Mouse (Mus musculus) forebrain, embryonic 10.5 days (tissue): ENCODE measurements around the gene 4921504E06Rik. TPM values are rescaled to one million over a fixed set of nuclear protein-coding genes. Genes with fewer than 3 reads are reported as not detected.
A peak's percentile ranks its signal among the peaks of the same experiment; 100 is the strongest.

Source experiments
- DNase-seq: peaks from one replicate; pipeline ENCODE4 v3.0.0-alpha.2; 2017; ENCODE audit warnings: low spot score; ENCODE audit errors: extremely low spot score
- H3K27ac ChIP-seq: fragments of 300-500 bp; sonication (generic); 2 replicates; pipeline ENCODE4 v1.5.1; 2016; ENCODE audit warnings: mild to moderate bottlenecking
- H3K27me3 ChIP-seq: fragments of 300-500 bp; sonication (generic); 2 replicates; pipeline ENCODE4 v1.6.1; 2016; ENCODE audit warnings: mild to moderate bottlenecking; ENCODE audit not compliant: poor library complexity, severe bottlenecking
- H3K36me3 ChIP-seq: fragments of 300-500 bp; sonication (generic); replicated peaks from 2 replicates; pipeline ENCODE4 v1.6.1; 2016; ENCODE audit warnings: mild to moderate bottlenecking, moderate library complexity
- H3K4me1 ChIP-seq: fragments of 300-500 bp; sonication (generic); 2 replicates; pipeline ENCODE4 v1.6.1; 2016
- H3K4me3 ChIP-seq: fragments of 300-500 bp; sonication (generic); 2 replicates; pipeline ENCODE4 v1.5.1; 2016; ENCODE audit warnings: mild to moderate bottlenecking, moderate library complexity
- H3K9me3 ChIP-seq: fragments of 300-500 bp; sonication (generic); 2 replicates; pipeline ENCODE4 v1.6.1; 2016; ENCODE audit warnings: mild to moderate bottlenecking, moderate library complexity
- WGBS: fragments of 180-500 bp; shearing (Covaris S2); methylation state at CpG from one replicate; pipeline ENCODE4 v1.1.7; 2016; 5-methylcytosine and 5-hydroxymethylcytosine counted together
- polyA plus RNA-seq: library from polyadenylated mRNA; unstranded; fragments of >200 nt; fragmentation: Nextera tagmentation; extraction: Ambion mirVana; gene quantifications from 2 replicates; pipeline ENCODE4 v1.2.1, GENCODE M21; 2016

4921504E06Rik gene
- polyA plus RNA-seq, 1 experiment from 2014 or later: not detected

GRCm38 (mm10) chr2:19540906-19541305 lies 12.8 kb downstream of the 4921504E06Rik start:
- no peak overlapping the region for H3K27ac ChIP-seq
- DNase-seq: no peak
- no peak overlapping the region for H3K4me3 ChIP-seq
- H3K9me3 ChIP-seq: no peaks in the 10 kb centered on the region
- H3K36me3 ChIP-seq: no peaks in the 10 kb centered on the region
- WGBS: 74% methylated on average over 1 of the region's 1 CpGs
- H3K27me3 ChIP-seq: no peaks in the 10 kb centered on the region
- no peaks in the 10 kb centered on the region for H3K4me1 ChIP-seq

- Histone ChIP-seq H3K36me3 (no peaks in the 10 kb centered on the region), H3K9me3 (peaks cover 5% of the 10 kb centered on the region; the same call in 1 of the 2 replicates), H3K4me1 (no peaks in the 10 kb centered on the region), H3K27me3 (no peaks in the 10 kb centered on the region), H3K4me3 (no peak overlapping the region), H3K27ac (no peak overlapping the region)
- WGBS: 92% methylated on average over 2 of the region's 2 CpGs
- no peak for DNase-seq
These were observed 24.3 kb downstream of the 4921504E06Rik start for GRCm38 (mm10) chr2:19529428-19529827.

- Histone ChIP-seq H3K36me3 (no peaks in the 10 kb centered on the region), H3K9me3 (peaks cover 5% of the 10 kb centered on the region; the same call in 1 of the 2 replicates), H3K4me3 (no peak overlapping the region), H3K4me1 (no peaks in the 10 kb centered on the region), H3K27ac (no peak overlapping the region), H3K27me3 (no peaks in the 10 kb centered on the region)
- DNase-seq: no peak
- 4% methylated on average over 1 of the region's 1 CpGs for WGBS
These were observed 24.9 kb downstream of the 4921504E06Rik start for GRCm38 (mm10) chr2:19528797-19529196.

- DNase-seq: no peak
- no peaks in the 10 kb centered on the region for H3K36me3 ChIP-seq
- H3K27me3 ChIP-seq: peaks cover 22% of the 10 kb centered on the region
- H3K4me1 ChIP-seq: peaks cover 6% of the 10 kb centered on the region
- no peak overlapping the region for H3K27ac ChIP-seq
- WGBS: 84% methylated on average over 5 of the region's 5 CpGs
- H3K4me3 ChIP-seq: no peak overlapping the region
- no peaks in the 10 kb centered on the region for H3K9me3 ChIP-seq
These were observed 29.6 kb downstream of the 4921504E06Rik start for GRCm38 (mm10) chr2:19524071-19524470.

- H3K9me3 ChIP-seq: no peaks in the 10 kb centered on the region
- H3K4me3 ChIP-seq: no peak overlapping the region
- DNase-seq: no peak
- no peak overlapping the region for H3K27ac ChIP-seq
- WGBS: 36% methylated on average over 6 of the region's 7 CpGs
- H3K36me3 ChIP-seq: no peaks in the 10 kb centered on the region
- peaks cover 31% of the 10 kb centered on the region for H3K27me3 ChIP-seq
- peaks cover 11% of the 10 kb centered on the region for H3K4me1 ChIP-seq
These were observed 32.1 kb downstream of the 4921504E06Rik start for GRCm38 (mm10) chr2:19521662-19522061.

- peaks cover 15% of the 10 kb centered on the region for H3K4me1 ChIP-seq
- WGBS: 83% methylated on average over 2 of the region's 2 CpGs
- no peak overlapping the region for H3K4me3 ChIP-seq
- peaks cover 31% of the 10 kb centered on the region for H3K27me3 ChIP-seq
- no peaks in the 10 kb centered on the region for H3K9me3 ChIP-seq
- H3K27ac ChIP-seq: no peak overlapping the region
- DNase-seq: no peak
- H3K36me3 ChIP-seq: no peaks in the 10 kb centered on the region
These were observed 33.1 kb downstream of the 4921504E06Rik start for GRCm38 (mm10) chr2:19520617-19521016.

- Histone ChIP-seq H3K9me3 (no peaks in the 10 kb centered on the region), H3K27me3 (peaks cover 31% of the 10 kb centered on the region)
- WGBS: 8% methylated on average over 7 of the region's 7 CpGs
These were observed 33.9 kb downstream of the 4921504E06Rik start for GRCm38 (mm10) chr2:19519768-19520167.

GRCm38 (mm10) chr2:19517952-19518351 lies 35.8 kb downstream of the 4921504E06Rik start:
- no peak for DNase-seq
- H3K36me3 ChIP-seq: no peaks in the 10 kb centered on the region
- no peak overlapping the region for H3K4me3 ChIP-seq
- no peak overlapping the region for H3K27ac ChIP-seq
- H3K27me3 ChIP-seq: peaks cover 38% of the 10 kb centered on the region
- H3K9me3 ChIP-seq: no peaks in the 10 kb centered on the region
- WGBS: 56% methylated on average over 13 of the region's 13 CpGs
- H3K4me1 ChIP-seq: peaks cover 15% of the 10 kb centered on the region

More at GRCm38 (mm10) chr2:19519768-19520167, 33.9 kb downstream of the 4921504E06Rik start:
- Histone ChIP-seq H3K4me1 (peaks cover 15% of the 10 kb centered on the region), H3K27ac (no peak overlapping the region), H3K36me3 (no peaks in the 10 kb centered on the region), H3K4me3 (no peak overlapping the region)
- peak; percentile 55 for DNase-seq

- no peaks in the 10 kb centered on the region for H3K9me3 ChIP-seq
- no peak for DNase-seq
- H3K4me3 ChIP-seq: no peak overlapping the region
- H3K27me3 ChIP-seq: peaks cover 7% of the 10 kb centered on the region; the same call in 1 of the 2 replicates
- 55% methylated on average over 5 of the region's 5 CpGs for WGBS
- peaks cover 4% of the 10 kb centered on the region for H3K4me1 ChIP-seq
- no peaks in the 10 kb centered on the region for H3K36me3 ChIP-seq
- no peak overlapping the region for H3K27ac ChIP-seq
These were observed 41.3 kb downstream of the 4921504E06Rik start for GRCm38 (mm10) chr2:19512381-19512780.

- Histone ChIP-seq H3K36me3 (no peaks in the 10 kb centered on the region), H3K27ac (no peak overlapping the region), H3K4me1 (no peaks in the 10 kb centered on the region), H3K4me3 (no peak overlapping the region), H3K27me3 (peaks cover 7% of the 10 kb centered on the region; the same call in 1 of the 2 replicates), H3K9me3 (no peaks in the 10 kb centered on the region)
- WGBS: 67% methylated on average over 5 of the region's 5 CpGs
- DNase-seq: no peak
These were observed 42.7 kb downstream of the 4921504E06Rik start for GRCm38 (mm10) chr2:19511032-19511431.

GRCm38 (mm10) chr2:19505744-19506143 lies 48.0 kb downstream of the 4921504E06Rik start:
- no peak overlapping the region for H3K27ac ChIP-seq
- DNase-seq: no peak
- no peaks in the 10 kb centered on the region for H3K36me3 ChIP-seq
- H3K4me1 ChIP-seq: no peaks in the 10 kb centered on the region
- 97% methylated on average over 1 of the region's 1 CpGs for WGBS
- no peak overlapping the region for H3K4me3 ChIP-seq
- H3K9me3 ChIP-seq: no peaks in the 10 kb centered on the region; the same call in 1 of the 2 replicates
- no peaks in the 10 kb centered on the region for H3K27me3 ChIP-seq

GRCm38 (mm10) chr2:19490262-19490661 lies 63.5 kb downstream of the 4921504E06Rik start:
- H3K4me1 ChIP-seq: 0 out of 2 replicates have a peak, but pooled peaks cover 3% of the 10 kb centered on the region
- no peaks in the 10 kb centered on the region for H3K27me3 ChIP-seq
- no peak for DNase-seq

GRCm38 (mm10) chr2:19461940-19462339 lies 91.8 kb downstream of the 4921504E06Rik start:
- peaks cover 38% of the 10 kb centered on the region for H3K27me3 ChIP-seq
- no peaks in the 10 kb centered on the region for H3K9me3 ChIP-seq
- 49% methylated on average over 2 of the region's 2 CpGs for WGBS
- peaks cover 33% of the 10 kb centered on the region for H3K4me1 ChIP-seq
- H3K4me3 ChIP-seq: no peak overlapping the region
- H3K36me3 ChIP-seq: no peaks in the 10 kb centered on the region
- no peak for DNase-seq
- no peak overlapping the region for H3K27ac ChIP-seq

More at GRCm38 (mm10) chr2:19490262-19490661, 63.5 kb downstream of the 4921504E06Rik start:
- no peak overlapping the region for H3K4me3 ChIP-seq
- 89% methylated on average over 3 of the region's 3 CpGs for WGBS
- no peaks in the 10 kb centered on the region for H3K36me3 ChIP-seq
- H3K9me3 ChIP-seq: no peaks in the 10 kb centered on the region
- H3K27ac ChIP-seq: no peak overlapping the region

GRCm38 (mm10) chr2:19458785-19459184 lies 94.9 kb downstream of the 4921504E06Rik start:
- no peaks in the 10 kb centered on the region for H3K9me3 ChIP-seq
- H3K27me3 ChIP-seq: peaks cover 70% of the 10 kb centered on the region
- peaks cover 64% of the 10 kb centered on the region for H3K4me1 ChIP-seq
- no peak overlapping the region for H3K4me3 ChIP-seq
- no peak overlapping the region for H3K27ac ChIP-seq
- WGBS: 27% methylated on average over 2 of the region's 2 CpGs
- no peaks in the 10 kb centered on the region for H3K36me3 ChIP-seq
- DNase-seq: no peak
